Mouse (Mus musculus): ENCODE measurements at regions not wholly inside any gene's neighbourhood (a gene's known extent, or its start where the extent isn't known, plus 50 kb on each side); places are given as distances from the start of the nearest gene placed in this dataset.

DNA sequence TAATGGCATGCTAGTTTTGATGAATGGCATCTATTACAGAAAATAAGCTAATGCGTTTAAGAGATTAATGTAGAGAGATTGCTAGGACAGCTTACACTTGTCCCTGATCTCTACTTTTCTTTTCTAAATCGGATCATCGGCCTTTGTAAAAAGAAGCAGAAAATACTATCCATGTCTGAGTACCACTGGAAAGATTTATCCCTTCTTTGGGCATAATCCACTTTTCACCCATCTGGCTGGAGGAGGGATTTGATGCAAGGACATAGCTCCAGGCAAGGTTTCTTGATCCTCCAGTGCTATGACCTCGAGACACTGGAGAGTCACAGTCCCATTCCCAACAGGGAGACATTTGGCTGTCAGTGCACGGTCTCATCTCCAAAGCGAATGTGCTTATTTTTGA is 166.6 kb upstream of the Gm9747 start:
- Histone ChIP-seq H3K4me3 (ENCODE audit: low read depth, low read length) (no peak overlapping the region), H3K27me3 (ENCODE audit: control insufficient read depth, insufficient read depth, low read depth, low read length) (no peaks in the 10 kb centered on the region), H3K4me1 (ENCODE audit: control insufficient read depth, insufficient read depth, low read length) (no peaks in the 10 kb centered on the region), H3K9me3 (replicated peaks; ENCODE audit: control insufficient read depth, low read length, poor library complexity, severe bottlenecking) (no peaks in the 10 kb centered on the region), H3K9ac (ENCODE audit: low read depth, low read length) (no peak overlapping the region), H3K27ac (ENCODE audit: low read length) (no peak overlapping the region), H3K4me2 (ENCODE audit: low read length) (no peak overlapping the region), H3K36me3 (ENCODE audit: control insufficient read depth, insufficient read depth, low read length) (no peaks in the 10 kb centered on the region)
- no peak for ATAC-seq
- WGBS = 68% methylated on average over 6 of the region's 6 CpGs

DNA sequence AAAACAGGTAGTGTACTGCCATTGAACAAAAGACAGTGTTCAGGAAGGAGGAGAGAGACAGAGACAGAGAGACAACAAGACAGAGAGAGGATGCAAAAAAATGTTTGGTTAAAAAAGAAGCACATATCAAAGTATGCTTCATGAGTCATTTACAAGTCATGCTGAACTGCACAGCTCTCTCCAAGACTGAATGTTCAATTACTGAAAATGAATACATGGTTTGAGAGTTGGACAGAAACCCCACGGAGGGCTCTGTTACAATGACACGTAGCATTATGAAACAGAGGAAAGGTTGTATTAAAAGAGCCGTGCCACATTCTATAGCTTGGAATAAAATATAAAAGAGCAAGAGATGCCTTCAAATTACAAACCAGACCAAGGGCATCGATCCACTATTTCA is 164.3 kb upstream of the Gm9747 start:
- H3K36me3 ChIP-seq (ENCODE audit: control insufficient read depth, insufficient read depth, low read length) = no peaks in the 10 kb centered on the region
- no peak overlapping the region for H3K27ac ChIP-seq (ENCODE audit: low read length)
- H3K27me3 ChIP-seq (ENCODE audit: control insufficient read depth, insufficient read depth, low read depth, low read length) = no peaks in the 10 kb centered on the region
- H3K9ac ChIP-seq (ENCODE audit: low read depth, low read length) = no peak overlapping the region
- no peaks in the 10 kb centered on the region for H3K9me3 ChIP-seq (replicated peaks; ENCODE audit: control insufficient read depth, low read length, poor library complexity, severe bottlenecking)
- H3K4me3 ChIP-seq (ENCODE audit: low read depth, low read length) = no peak overlapping the region
- no peak for ATAC-seq
- no peaks in the 10 kb centered on the region for H3K4me1 ChIP-seq (ENCODE audit: control insufficient read depth, insufficient read depth, low read length)
- 70% methylated on average over 4 of the region's 4 CpGs for WGBS
- H3K4me2 ChIP-seq (ENCODE audit: low read length) = no peak overlapping the region

DNA sequence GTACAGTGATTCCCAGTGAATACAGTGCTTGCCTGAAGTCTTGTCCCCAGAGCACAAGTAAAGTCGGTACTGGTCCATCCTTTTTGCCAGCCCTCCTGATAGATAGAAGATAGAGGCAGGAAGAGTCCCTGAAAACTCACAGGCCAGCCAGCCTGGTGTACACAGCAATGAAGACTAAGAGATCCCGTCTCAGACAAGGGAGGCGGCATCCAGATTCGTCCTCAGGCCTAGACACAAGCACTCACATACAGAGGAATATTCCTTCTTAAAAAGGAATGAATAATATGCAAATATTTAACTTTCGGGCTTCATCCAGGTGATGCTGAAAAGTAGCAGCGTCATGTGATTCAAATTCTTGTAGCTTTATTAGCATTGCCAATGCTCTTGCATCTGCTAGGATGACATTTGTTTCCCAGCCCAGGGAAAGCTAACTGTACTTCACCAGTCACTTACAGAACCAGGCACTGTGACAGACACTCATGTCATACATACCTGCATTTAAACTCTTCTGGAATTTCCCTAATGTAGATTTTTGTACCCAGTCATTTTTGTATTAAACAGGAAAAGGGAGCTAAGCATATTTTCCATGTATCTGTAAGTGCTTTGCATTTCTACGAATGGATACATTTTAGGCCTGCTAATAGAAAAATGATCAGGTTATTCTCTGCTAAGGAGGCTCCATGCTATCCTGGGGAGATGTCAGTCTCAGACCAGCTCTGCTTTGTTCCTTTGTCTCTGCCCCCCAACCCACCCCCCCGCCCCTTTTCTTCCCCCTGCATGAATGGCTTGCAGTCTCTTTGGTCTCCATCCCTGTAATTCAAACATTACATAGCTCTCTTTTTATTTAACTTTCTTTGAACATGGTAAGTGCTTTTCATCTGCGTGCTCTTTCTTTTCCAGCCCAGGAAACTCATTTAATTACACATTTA is 162.5 kb upstream of the Gm9747 start:
- no peaks in the 10 kb centered on the region for H3K27me3 ChIP-seq (ENCODE audit: control insufficient read depth, insufficient read depth, low read depth, low read length)
- no peaks in the 10 kb centered on the region for H3K4me1 ChIP-seq (ENCODE audit: control insufficient read depth, insufficient read depth, low read length)
- no peaks in the 10 kb centered on the region for H3K36me3 ChIP-seq (ENCODE audit: control insufficient read depth, insufficient read depth, low read length)
- 46% methylated on average over 9 of the region's 9 CpGs for WGBS
- peak; percentile 48; the same call in 1 of the 2 replicates for ATAC-seq
- H3K4me2 ChIP-seq (ENCODE audit: low read length) = no peak overlapping the region
- H3K27ac ChIP-seq (ENCODE audit: low read length) = no peak overlapping the region
- H3K4me3 ChIP-seq (ENCODE audit: low read depth, low read length) = no peak overlapping the region
- H3K9ac ChIP-seq (ENCODE audit: low read depth, low read length) = no peak overlapping the region
- H3K9me3 ChIP-seq (replicated peaks; ENCODE audit: control insufficient read depth, low read length, poor library complexity, severe bottlenecking) = no peaks in the 10 kb centered on the region

DNA sequence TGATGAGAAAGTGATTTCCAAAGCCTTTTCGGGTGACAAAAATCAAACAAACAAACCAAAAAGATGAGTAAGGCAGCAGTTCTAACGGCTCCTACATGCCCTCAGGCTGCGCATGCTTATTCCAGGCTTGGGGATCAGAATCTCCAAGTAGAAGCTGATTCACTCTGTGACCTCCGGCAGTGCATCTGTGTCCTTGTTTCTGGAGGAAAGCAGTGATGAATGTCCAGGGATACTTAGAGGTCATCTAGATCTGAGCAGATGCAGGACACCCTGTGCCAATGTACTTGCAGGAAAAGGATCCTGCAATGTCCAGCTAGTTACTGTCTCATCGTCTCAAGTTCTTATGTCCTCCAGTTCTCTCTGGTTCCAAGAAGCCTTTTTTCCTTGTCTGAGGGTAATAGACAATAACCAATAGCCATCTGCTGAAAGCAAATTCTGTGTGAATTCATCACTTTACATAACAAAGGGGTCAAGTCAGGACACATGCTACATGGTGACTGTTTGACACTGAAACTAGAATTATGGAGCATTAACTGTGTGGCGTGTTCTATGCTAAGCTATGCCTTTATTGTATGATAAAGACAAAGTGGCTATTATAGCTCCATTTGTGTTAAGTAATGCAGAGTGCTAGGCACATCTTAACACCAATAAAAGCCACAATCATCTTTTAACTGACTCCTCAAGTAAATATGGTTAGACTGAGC is 143.6 kb upstream of the Gm9747 start:
- H3K4me1 ChIP-seq (ENCODE audit: control insufficient read depth, insufficient read depth, low read length) = no peaks in the 10 kb centered on the region
- H3K36me3 ChIP-seq (ENCODE audit: control insufficient read depth, insufficient read depth, low read length) = no peaks in the 10 kb centered on the region
- WGBS = 52% methylated on average over 6 of the region's 6 CpGs
- H3K9ac ChIP-seq (ENCODE audit: low read depth, low read length) = no peak overlapping the region
- no peak overlapping the region for H3K4me2 ChIP-seq (ENCODE audit: low read length)
- H3K27ac ChIP-seq (ENCODE audit: low read length) = no peak overlapping the region
- no peak overlapping the region for H3K4me3 ChIP-seq (ENCODE audit: low read depth, low read length)
- no peaks in the 10 kb centered on the region for H3K27me3 ChIP-seq (ENCODE audit: control insufficient read depth, insufficient read depth, low read depth, low read length)
- H3K9me3 ChIP-seq (replicated peaks; ENCODE audit: control insufficient read depth, low read length, poor library complexity, severe bottlenecking) = no peaks in the 10 kb centered on the region
- no peak for ATAC-seq

DNA sequence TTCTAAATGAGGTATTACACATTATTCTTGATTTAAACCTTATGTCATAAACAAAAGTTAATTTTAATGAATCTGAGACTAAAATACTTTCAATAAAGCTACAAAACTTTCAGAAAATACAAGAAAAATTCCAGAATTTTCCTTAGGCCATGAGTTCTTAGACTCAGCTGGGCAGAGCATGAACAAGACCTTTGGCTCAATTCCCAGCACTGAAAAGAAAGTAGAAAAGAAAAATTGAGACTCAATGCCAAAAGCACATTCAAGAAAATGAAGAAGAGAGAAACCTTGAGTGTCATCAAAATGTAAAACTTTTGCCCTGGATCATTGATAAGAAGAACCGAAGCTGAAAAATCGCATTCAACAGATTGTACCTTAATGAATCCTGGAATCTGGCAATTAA is 137.8 kb upstream of the Gm9747 start:
- Histone ChIP-seq H3K4me1 (ENCODE audit: control insufficient read depth, insufficient read depth, low read length) (no peaks in the 10 kb centered on the region), H3K4me3 (ENCODE audit: low read depth, low read length) (no peak overlapping the region), H3K4me2 (ENCODE audit: low read length) (no peak overlapping the region), H3K9ac (ENCODE audit: low read depth, low read length) (no peak overlapping the region), H3K9me3 (replicated peaks; ENCODE audit: control insufficient read depth, low read length, poor library complexity, severe bottlenecking) (no peaks in the 10 kb centered on the region), H3K27ac (ENCODE audit: low read length) (no peak overlapping the region), H3K36me3 (ENCODE audit: control insufficient read depth, insufficient read depth, low read length) (no peaks in the 10 kb centered on the region), H3K27me3 (ENCODE audit: control insufficient read depth, insufficient read depth, low read depth, low read length) (no peaks in the 10 kb centered on the region)
- 97% methylated on average over 2 of the region's 2 CpGs for WGBS
- no peak for ATAC-seq

DNA sequence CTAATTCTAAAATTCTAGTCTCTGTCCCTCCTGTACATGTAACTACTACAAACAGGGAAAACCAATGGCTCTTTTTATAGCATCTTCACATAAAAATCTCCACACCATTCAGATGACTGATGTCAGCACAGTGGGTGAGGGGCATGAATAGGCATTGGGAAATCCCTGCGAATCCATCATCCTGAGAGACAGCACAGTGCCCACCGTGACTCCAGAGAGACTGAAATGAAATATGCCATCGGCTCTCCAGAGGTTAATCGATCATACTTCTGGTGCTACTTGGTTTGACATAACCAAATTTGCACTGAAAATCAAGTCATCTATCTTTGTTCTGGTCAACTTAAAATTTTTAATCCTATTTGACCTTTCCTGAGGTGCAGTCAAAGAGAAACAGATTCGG is 126.2 kb upstream of the Gm9747 start:
- Histone ChIP-seq H3K9ac (ENCODE audit: low read depth, low read length) (no peak overlapping the region), H3K4me3 (ENCODE audit: low read depth, low read length) (no peak overlapping the region), H3K9me3 (replicated peaks; ENCODE audit: control insufficient read depth, low read length, poor library complexity, severe bottlenecking) (no peaks in the 10 kb centered on the region), H3K36me3 (ENCODE audit: control insufficient read depth, insufficient read depth, low read length) (no peaks in the 10 kb centered on the region), H3K27me3 (ENCODE audit: control insufficient read depth, insufficient read depth, low read depth, low read length) (no peaks in the 10 kb centered on the region), H3K4me2 (ENCODE audit: low read length) (no peak overlapping the region), H3K4me1 (ENCODE audit: control insufficient read depth, insufficient read depth, low read length) (no peaks in the 10 kb centered on the region), H3K27ac (ENCODE audit: low read length) (no peak overlapping the region)
- no peak for ATAC-seq
- 74% methylated on average over 5 of the region's 5 CpGs for WGBS

DNA sequence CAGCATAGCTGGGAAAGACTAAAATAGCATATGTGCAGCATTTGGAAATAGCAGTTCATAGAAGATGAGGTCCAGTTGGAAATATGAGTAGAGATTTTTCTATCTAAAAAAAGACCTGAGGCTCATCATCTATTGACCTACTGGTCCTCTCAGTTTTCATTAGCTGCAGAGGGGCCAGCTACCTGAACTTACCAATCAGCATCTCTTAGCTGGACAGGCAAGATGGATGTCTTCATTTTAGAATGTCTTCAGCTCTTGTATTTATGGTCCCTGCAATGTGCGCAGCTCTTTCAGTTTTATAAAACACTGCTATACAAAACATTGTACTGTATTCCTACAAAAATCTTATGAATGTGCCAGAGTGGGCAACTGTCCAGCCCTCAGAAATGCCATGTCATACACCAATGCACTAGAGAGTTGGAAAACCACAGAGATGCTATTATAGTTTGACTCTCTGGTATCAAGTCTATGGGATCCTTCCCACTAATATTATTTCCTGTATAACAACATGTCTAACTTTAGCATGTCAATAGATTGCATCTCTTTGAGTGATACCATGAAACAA is 122.8 kb upstream of the Gm9747 start:
- Histone ChIP-seq H3K9ac (ENCODE audit: low read depth, low read length) (no peak overlapping the region), H3K4me3 (ENCODE audit: low read depth, low read length) (no peak overlapping the region), H3K4me2 (ENCODE audit: low read length) (no peak overlapping the region), H3K4me1 (ENCODE audit: control insufficient read depth, insufficient read depth, low read length) (no peaks in the 10 kb centered on the region), H3K27me3 (ENCODE audit: control insufficient read depth, insufficient read depth, low read depth, low read length) (no peaks in the 10 kb centered on the region), H3K36me3 (ENCODE audit: control insufficient read depth, insufficient read depth, low read length) (no peaks in the 10 kb centered on the region), H3K27ac (ENCODE audit: low read length) (no peak overlapping the region), H3K9me3 (replicated peaks; ENCODE audit: control insufficient read depth, low read length, poor library complexity, severe bottlenecking) (no peaks in the 10 kb centered on the region)
- WGBS = 95% methylated on average over 1 of the region's 1 CpGs
- ATAC-seq = no peak

DNA sequence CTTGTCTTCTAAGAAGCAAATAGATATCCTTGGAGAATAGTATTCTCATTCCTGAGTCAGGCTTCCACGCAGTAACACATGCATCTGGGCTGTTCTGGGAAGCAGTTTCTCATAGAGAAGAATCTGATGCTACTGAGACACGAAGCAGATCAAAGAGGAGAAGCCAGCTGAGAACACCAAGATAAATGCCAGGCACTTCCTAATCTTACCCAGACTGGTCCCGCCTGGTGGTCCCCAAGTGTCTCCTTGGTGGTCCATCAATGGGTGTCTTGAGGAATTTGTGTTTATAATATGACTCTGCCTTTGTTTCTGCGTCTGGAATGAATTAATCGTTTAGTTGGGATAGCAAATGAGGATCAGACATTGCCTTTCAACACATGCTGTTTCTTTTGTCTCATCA is 120.5 kb upstream of the Gm9747 start:
- no peak for ATAC-seq
- Histone ChIP-seq H3K9me3 (replicated peaks; ENCODE audit: control insufficient read depth, low read length, poor library complexity, severe bottlenecking) (no peaks in the 10 kb centered on the region), H3K27me3 (ENCODE audit: control insufficient read depth, insufficient read depth, low read depth, low read length) (no peaks in the 10 kb centered on the region), H3K36me3 (ENCODE audit: control insufficient read depth, insufficient read depth, low read length) (no peaks in the 10 kb centered on the region), H3K4me1 (ENCODE audit: control insufficient read depth, insufficient read depth, low read length) (no peaks in the 10 kb centered on the region), H3K9ac (ENCODE audit: low read depth, low read length) (no peak overlapping the region), H3K4me2 (ENCODE audit: low read length) (no peak overlapping the region), H3K4me3 (ENCODE audit: low read depth, low read length) (no peak overlapping the region), H3K27ac (ENCODE audit: low read length) (no peak overlapping the region)
- WGBS = 45% methylated on average over 5 of the region's 5 CpGs

DNA sequence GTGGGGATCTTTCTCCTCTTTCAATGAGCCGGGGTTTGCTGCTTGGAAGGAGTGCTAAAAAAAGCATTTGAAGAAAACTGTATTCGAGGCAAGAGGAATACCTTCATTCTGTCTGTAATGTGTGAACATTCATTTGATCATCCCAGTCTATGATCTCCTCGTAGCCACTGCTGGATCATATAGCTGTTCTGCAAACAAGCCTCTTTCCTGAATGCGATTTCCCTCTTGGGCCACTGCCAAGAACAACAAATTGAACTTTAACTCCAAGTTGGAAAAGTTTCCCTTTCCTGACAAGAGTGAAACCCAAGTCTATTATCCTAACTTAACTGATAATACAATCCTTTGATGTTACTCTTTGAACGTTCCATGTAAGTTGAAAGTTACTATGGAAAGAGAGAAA is 108.4 kb upstream of the Gm9747 start:
- H3K4me1 ChIP-seq (ENCODE audit: control insufficient read depth, insufficient read depth, low read length) = peaks cover under 1% of the 10 kb centered on the region; the same call in 1 of the 2 replicates
- no peaks in the 10 kb centered on the region for H3K27me3 ChIP-seq (ENCODE audit: control insufficient read depth, insufficient read depth, low read depth, low read length)
- ATAC-seq = no peak
- H3K27ac ChIP-seq (ENCODE audit: low read length) = no peak overlapping the region
- H3K4me2 ChIP-seq (ENCODE audit: low read length) = no peak overlapping the region
- H3K4me3 ChIP-seq (ENCODE audit: low read depth, low read length) = no peak overlapping the region
- 73% methylated on average over 5 of the region's 5 CpGs for WGBS
- no peak overlapping the region for H3K9ac ChIP-seq (ENCODE audit: low read depth, low read length)
- H3K36me3 ChIP-seq (ENCODE audit: control insufficient read depth, insufficient read depth, low read length) = no peaks in the 10 kb centered on the region
- no peaks in the 10 kb centered on the region for H3K9me3 ChIP-seq (replicated peaks; ENCODE audit: control insufficient read depth, low read length, poor library complexity, severe bottlenecking)

Data from midbrain, embryonic 16.5 days (tissue).